Mouse (Mus musculus): ENCODE measurements at regions not wholly inside any gene's neighbourhood (a gene's known extent, or its start where the extent isn't known, plus 50 kb on each side); places are given as distances from the start of the nearest gene placed in this dataset.

DNA sequence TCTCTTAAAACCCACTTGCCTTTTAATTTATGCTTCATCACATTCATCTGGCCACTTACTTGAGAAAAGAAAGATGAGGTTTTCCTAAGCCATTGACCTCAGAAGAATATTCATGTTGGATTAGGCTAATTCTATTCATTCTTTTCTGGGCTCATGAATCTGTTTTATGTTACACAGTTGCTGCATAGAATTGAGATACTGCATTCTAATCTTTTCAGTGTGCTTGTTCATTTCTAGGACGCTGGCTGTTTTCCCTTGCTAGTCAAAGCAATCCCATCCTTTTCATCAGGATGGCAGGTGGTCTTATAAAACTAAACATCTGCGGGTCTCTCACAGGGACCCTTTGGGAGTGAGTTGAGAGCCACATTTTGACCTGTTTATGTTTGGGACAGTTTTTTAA is 243.2 kb downstream of the Cps1 start:
- TF ChIP-seq CTCF (IDR thresholded peaks at IDR 0.05; ENCODE audit: borderline replicate concordance, insufficient read depth, low read length) (no peak), POLR2A (IDR thresholded peaks at IDR 0.05; ENCODE audit: low read depth, low read length) (no peak)

All from embryonic fibroblast, embryonic 13.5 days (primary cell).